Mouse (Mus musculus) midbrain, embryonic 11.5 days (tissue): ENCODE results near the gene Adamtsl4. TPM values are rescaled to one million over a fixed set of nuclear protein-coding genes. Genes with fewer than 3 reads are reported as not detected.

Experiments
- ATAC-seq: fragments of 200-750 bp; cut with Nextera tagmentation; 2 replicates; pipeline ENCODE4 v1.8.0; 2017; ENCODE audit warnings: moderate TSS enrichment, moderate library complexity; ENCODE audit not compliant: low FRiP score
- DNase-seq: peaks from one replicate; pipeline ENCODE4 v3.0.0; 2015; ENCODE audit warnings: low spot score; ENCODE audit errors: missing footprints
- H3K27ac ChIP-seq: fragments of 300-500 bp; sonication (generic); 2 replicates; pipeline ENCODE4 v1.5.1; 2014; ENCODE audit warnings: low read depth, low read length
- H3K27me3 ChIP-seq: fragments of 300-500 bp; sonication (generic); 2 replicates; pipeline ENCODE4 v1.6.1; 2014; ENCODE audit warnings: mild to moderate bottlenecking, low read length, moderate library complexity, mixed read lengths; ENCODE audit not compliant: control insufficient read depth, insufficient read depth
- H3K36me3 ChIP-seq: fragments of 300-500 bp; sonication (generic); 2 replicates; pipeline ENCODE4 v1.6.1; 2014; ENCODE audit warnings: mild to moderate bottlenecking, low read length, moderate library complexity, mixed read lengths; ENCODE audit not compliant: control insufficient read depth, insufficient read depth
- H3K4me1 ChIP-seq: fragments of 300-500 bp; sonication (generic); 2 replicates; pipeline ENCODE4 v1.6.1; 2014; ENCODE audit warnings: low read length; ENCODE audit not compliant: control insufficient read depth, insufficient read depth
- H3K4me2 ChIP-seq: fragments of 300-500 bp; sonication (generic); 2 replicates; pipeline ENCODE4 v1.6.1; 2014; ENCODE audit warnings: mild to moderate bottlenecking, moderate library complexity
- H3K4me3 ChIP-seq: fragments of 300-500 bp; sonication (generic); 2 replicates; pipeline ENCODE4 v1.5.1; 2014; ENCODE audit warnings: low read depth, low read length
- H3K9ac ChIP-seq: fragments of 300-500 bp; sonication (generic); 2 replicates; pipeline ENCODE4 v1.6.1; 2014; ENCODE audit warnings: low read length
- H3K9me3 ChIP-seq: fragments of 300-500 bp; sonication (generic); 2 replicates; pipeline ENCODE4 v1.6.1; 2016; ENCODE audit warnings: low read length; ENCODE audit not compliant: control insufficient read depth
- WGBS: fragments of 180-500 bp; shearing (Covaris S2); extraction: QIAGEN DNeasy Blood & Tissue Kit; methylation state at CpG from one replicate; pipeline ENCODE4 v1.1.7; 2014; 5-methylcytosine and 5-hydroxymethylcytosine counted together
- polyA plus RNA-seq: library from polyadenylated mRNA; unstranded; fragments of >200 nt; fragmentation: Nextera tagmentation; extraction: Ambion mirVana; gene quantifications from 2 replicates; pipeline ENCODE4 v1.2.1, GENCODE M21; 2014

The Adamtsl4 gene
- polyA plus RNA-seq, 1 experiment from 2014 or later: 0.52 TPM

- no peak overlapping the region for H3K27ac ChIP-seq
- H3K4me1 ChIP-seq: peaks cover 15% of the 10 kb centered on the region
- ATAC-seq (no peak), DNase-seq (no peak)
- no peak overlapping the region for H3K4me2 ChIP-seq
- WGBS: 91% methylated on average over 4 of the region's 4 CpGs
- no peaks in the 10 kb centered on the region for H3K36me3 ChIP-seq
- H3K9me3 ChIP-seq: no peaks in the 10 kb centered on the region
- no peaks in the 10 kb centered on the region for H3K27me3 ChIP-seq
- H3K9ac ChIP-seq: no peak overlapping the region
- no peak overlapping the region for H3K4me3 ChIP-seq
Measured at GRCm38 (mm10) chr3:95685301-95685700, 2.4 kb downstream of the Adamtsl4 start.

DNA sequence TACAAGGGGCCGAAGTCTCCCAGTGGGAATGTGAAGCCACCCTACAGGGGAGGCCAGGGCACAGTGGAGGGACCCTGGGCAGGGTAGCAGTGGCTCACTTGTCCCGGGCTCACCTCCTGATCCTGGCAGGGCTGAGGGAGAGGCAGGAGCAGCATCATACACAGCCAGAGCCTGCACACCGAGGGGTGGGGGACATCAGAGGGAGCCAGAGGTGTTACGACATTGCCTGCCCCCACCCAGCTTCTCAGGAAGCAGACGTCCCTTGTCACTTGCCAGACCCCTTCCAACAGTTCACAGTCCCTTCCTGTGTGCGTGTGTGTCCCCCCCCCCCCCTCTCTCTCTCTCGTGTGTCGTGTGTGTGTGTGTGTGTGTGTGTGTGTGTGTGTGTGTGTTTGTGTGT lies 2.9 kb downstream of the Adamtsl4 start:
- no peaks in the 10 kb centered on the region for H3K36me3 ChIP-seq
- H3K27ac ChIP-seq: no peak overlapping the region
- H3K4me1 ChIP-seq: peaks cover 15% of the 10 kb centered on the region
- no peaks in the 10 kb centered on the region for H3K9me3 ChIP-seq
- DNase-seq (no peak), ATAC-seq (no peak)
- H3K4me3 ChIP-seq: no peak overlapping the region
- H3K4me2 ChIP-seq: no peak overlapping the region
- no peaks in the 10 kb centered on the region for H3K27me3 ChIP-seq
- no peak overlapping the region for H3K9ac ChIP-seq
- 73% methylated on average over 5 of the region's 8 CpGs for WGBS

DNA sequence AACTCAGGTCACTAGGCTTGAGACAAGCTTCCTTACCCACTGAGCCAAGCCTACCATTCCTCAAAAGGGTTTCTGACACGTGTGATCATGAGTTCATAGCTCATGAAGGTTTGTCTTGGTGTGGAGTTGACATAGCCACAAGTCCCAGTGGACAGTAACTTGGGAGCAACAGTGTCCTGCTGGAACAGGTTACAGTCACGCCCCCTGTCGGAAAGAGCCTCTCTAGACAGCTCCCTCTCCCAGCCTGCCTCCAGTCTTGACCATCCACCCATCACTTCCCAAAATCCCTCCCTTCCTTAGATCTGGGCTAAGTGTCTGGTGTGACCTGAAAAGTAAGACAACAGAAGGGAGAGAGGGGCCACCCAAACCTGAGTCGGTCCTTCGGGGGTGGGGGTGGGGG lies 4.8 kb downstream of the Adamtsl4 start:
- H3K36me3 ChIP-seq: no peaks in the 10 kb centered on the region
- no peak for ATAC-seq

DNA sequence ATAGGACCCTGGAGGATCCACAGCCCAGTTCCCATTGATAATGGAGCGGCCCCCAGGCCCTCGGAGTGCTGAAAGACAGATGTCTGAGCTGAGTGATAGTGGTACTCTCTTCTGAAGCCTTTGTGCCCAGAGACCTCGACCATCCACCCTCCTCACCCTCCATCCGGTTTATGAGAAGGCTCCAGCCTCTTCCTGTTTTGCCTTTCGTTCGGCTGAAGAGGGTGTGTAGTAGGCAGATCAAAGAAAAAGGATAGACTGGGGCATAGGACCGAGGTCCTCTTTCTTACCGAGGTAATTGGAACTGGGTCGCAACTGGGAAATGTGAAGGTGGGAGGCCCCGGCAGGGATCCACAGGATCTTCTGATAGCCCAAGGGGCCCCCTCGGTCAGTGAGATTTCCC lies 6.4 kb downstream of the Adamtsl4 start:
- no peaks in the 10 kb centered on the region for H3K4me1 ChIP-seq
- H3K9ac ChIP-seq: no peak overlapping the region
- H3K36me3 ChIP-seq: no peaks in the 10 kb centered on the region
- 58% methylated on average over 11 of the region's 11 CpGs for WGBS
- H3K27ac ChIP-seq: no peak overlapping the region
- DNase-seq: no peak
- ATAC-seq: no peak
- H3K4me2 ChIP-seq: no peak overlapping the region
- no peaks in the 10 kb centered on the region for H3K9me3 ChIP-seq
- H3K27me3 ChIP-seq: no peaks in the 10 kb centered on the region
- H3K4me3 ChIP-seq: no peak overlapping the region

More for the DNA sequence above, 4.8 kb downstream of the Adamtsl4 start:
- Histone ChIP-seq H3K4me2 (no peak overlapping the region), H3K27ac (no peak overlapping the region), H3K27me3 (no peaks in the 10 kb centered on the region), H3K4me1 (peaks cover 14% of the 10 kb centered on the region), H3K9me3 (no peaks in the 10 kb centered on the region), H3K4me3 (no peak overlapping the region), H3K9ac (no peak overlapping the region)
- 73% methylated on average over 5 of the region's 5 CpGs for WGBS
- no peak for DNase-seq

GRCm38 (mm10) chr3:95680673-95681072 lies 7.0 kb downstream of the Adamtsl4 start:
- H3K9me3 ChIP-seq: no peaks in the 10 kb centered on the region
- H3K4me1 ChIP-seq: no peaks in the 10 kb centered on the region
- ATAC-seq (no peak), DNase-seq (no peak)
- H3K27me3 ChIP-seq: no peaks in the 10 kb centered on the region
- H3K27ac ChIP-seq: no peak overlapping the region
- H3K4me3 ChIP-seq: no peak overlapping the region
- no peak overlapping the region for H3K4me2 ChIP-seq
- no peak overlapping the region for H3K9ac ChIP-seq
- no peaks in the 10 kb centered on the region for H3K36me3 ChIP-seq
- WGBS: 91% methylated on average over 6 of the region's 6 CpGs

- no peaks in the 10 kb centered on the region for H3K36me3 ChIP-seq
- no peak overlapping the region for H3K9ac ChIP-seq
- 94% methylated on average over 8 of the region's 8 CpGs for WGBS
- H3K4me2 ChIP-seq: no peak overlapping the region
- H3K4me1 ChIP-seq: no peaks in the 10 kb centered on the region
- no peaks in the 10 kb centered on the region for H3K27me3 ChIP-seq
- ATAC-seq: no peak
- H3K27ac ChIP-seq: no peak overlapping the region
- H3K9me3 ChIP-seq: no peaks in the 10 kb centered on the region
- DNase-seq: no peak
- H3K4me3 ChIP-seq: no peak overlapping the region
Measured at GRCm38 (mm10) chr3:95679551-95679950, 8.2 kb downstream of the Adamtsl4 start.

DNA sequence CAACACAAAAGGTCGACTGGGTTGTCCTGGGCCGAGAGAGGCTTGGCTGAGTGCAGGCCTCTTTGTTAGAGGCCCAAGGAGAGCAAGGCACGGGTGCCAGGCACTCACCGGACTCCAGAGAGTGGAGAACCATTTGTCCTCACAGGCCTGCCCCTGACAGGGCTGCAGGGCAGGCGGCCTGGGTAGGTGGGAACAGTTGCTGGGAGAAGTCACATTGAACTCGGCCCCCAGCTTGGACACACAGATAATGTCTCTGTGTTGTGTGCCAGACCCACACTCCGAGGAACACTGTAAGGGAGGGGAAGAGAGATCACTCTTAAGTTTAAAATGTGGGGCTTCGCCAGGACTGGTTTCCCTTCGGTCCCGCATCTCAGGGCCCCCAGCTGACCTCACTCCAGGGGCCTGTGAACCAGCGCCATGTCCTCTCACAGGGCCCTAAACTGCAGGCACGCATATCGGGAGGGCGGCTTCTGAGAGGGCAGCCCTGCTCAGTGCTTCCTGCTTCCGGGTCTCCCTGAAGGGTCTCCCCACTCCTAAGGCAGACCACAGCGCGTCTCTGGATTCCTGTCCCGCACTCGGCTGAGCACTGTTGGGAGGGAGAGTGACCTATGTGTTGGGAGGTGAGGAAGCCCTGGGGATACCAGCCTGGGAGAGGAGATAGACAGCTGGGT lies 10.2 kb downstream of the Adamtsl4 start:
- H3K27ac ChIP-seq: no peak overlapping the region
- no peaks in the 10 kb centered on the region for H3K9me3 ChIP-seq
- H3K9ac ChIP-seq: no peak overlapping the region
- WGBS: 88% methylated on average over 19 of the region's 19 CpGs
- H3K4me3 ChIP-seq: no peak overlapping the region
- no peaks in the 10 kb centered on the region for H3K27me3 ChIP-seq
- H3K4me2 ChIP-seq: no peak overlapping the region
- H3K36me3 ChIP-seq: no peaks in the 10 kb centered on the region
- ATAC-seq (no peak), DNase-seq (no peak)
- peaks cover 7% of the 10 kb centered on the region for H3K4me1 ChIP-seq

GRCm38 (mm10) chr3:95676745-95677419 lies 10.8 kb downstream of the Adamtsl4 start:
- peaks cover 7% of the 10 kb centered on the region for H3K4me1 ChIP-seq

GRCm38 (mm10) chr3:95675301-95676092 lies 12.2 kb downstream of the Adamtsl4 start:
- peak; percentile 88 for DNase-seq
- WGBS: 18% methylated on average over 8 of the region's 8 CpGs
- Histone ChIP-seq H3K9me3 (no peaks in the 10 kb centered on the region), H3K36me3 (no peaks in the 10 kb centered on the region), H3K27ac (no peak overlapping the region), H3K27me3 (no peaks in the 10 kb centered on the region), H3K9ac (no peak overlapping the region), H3K4me1 (peaks cover 7% of the 10 kb centered on the region), H3K4me3 (no peak overlapping the region), H3K4me2 (no peak overlapping the region)
- peak; percentile 51 for ATAC-seq

More at GRCm38 (mm10) chr3:95676745-95677419, 10.8 kb downstream of the Adamtsl4 start:
- H3K9me3 ChIP-seq: no peaks in the 10 kb centered on the region
- H3K4me2 ChIP-seq: no peak overlapping the region
- no peaks in the 10 kb centered on the region for H3K36me3 ChIP-seq
- no peaks in the 10 kb centered on the region for H3K27me3 ChIP-seq
- H3K9ac ChIP-seq: no peak overlapping the region
- DNase-seq (peak; percentile 93), ATAC-seq (no peak; the same call in 1 of the 2 replicates)
- no peak overlapping the region for H3K4me3 ChIP-seq
- H3K27ac ChIP-seq: no peak overlapping the region
- WGBS: 55% methylated on average over 15 of the region's 15 CpGs
